ENCODE assay signal across 10 mouse cellular contexts in genomic region chr17:6960349-6960748, GRCm38 (mm10). TPM values are rescaled to one million over a fixed set of nuclear protein-coding genes. Genes with fewer than 3 reads are reported as not detected.
DNase-seq lines count a peak whose midpoint lies in the region; ATAC-seq and TF ChIP-seq lines count a peak whose summit lies in the region.
"Not testable (repeated sequence)": the region's sequence is repeated elsewhere in the genome, so short reads cannot be mapped to it uniquely, and the experiment has no call there.
"Had no signal": no experiment of that assay in that cellular context is flagged by ENCODE, and none has a peak within 500 bp of the region (broad histone marks: within the 10 kb centered on the region; RNA-seq: fewer than 3 reads in every experiment).

No protein-coding gene starts in this region.

- not testable (repeated sequence) for TF ChIP-seq CTCF in kidney, adult 2 months (conservative IDR thresholded peaks at IDR 0.05; ENCODE audit: insufficient read depth, insufficient read length, low read depth, low read length); liver, adult 2 months (IDR thresholded peaks at IDR 0.05; ENCODE audit: low read depth, low read length)

- ATAC-seq in forebrain, embryonic 16.5 days; neural tube, embryonic 14.5 days (ENCODE audit: low read depth): not testable (repeated sequence)

- peak overlapping the region; percentile 62 for H3K4me3 ChIP-seq in embryonic facial prominence, embryonic 10.5 days
- H3K4me3 ChIP-seq in forebrain, embryonic 16.5 days (replicated peaks; ENCODE audit: low read length), result peak overlapping the region; percentile 50
- peak overlapping the region; percentile 59 for H3K4me3 ChIP-seq in hindbrain, embryonic 10.5 days
- H3K4me3 ChIP-seq in kidney, adult 2 months (ENCODE audit: insufficient read depth, low read depth, low read length), result peak overlapping the region; percentile 14; the same call in 1 of the 2 replicates
- peak overlapping the region; percentile 67; the same call in 1 of the 2 replicates for H3K4me3 ChIP-seq in liver, adult 2 months (ENCODE audit: insufficient read depth, low read depth, low read length)
- peak overlapping the region; percentile 61 for H3K4me3 ChIP-seq in midbrain, embryonic 10.5 days
- H3K4me3 ChIP-seq in neural tube, embryonic 14.5 days (ENCODE audit: low read depth, low read length), result peak overlapping the region; percentile 36

- TF ChIP-seq POLR2A in kidney, adult 2 months (IDR thresholded peaks at IDR 0.05; ENCODE audit: low read depth, low read length); liver, adult 2 months (IDR thresholded peaks at IDR 0.05; ENCODE audit: extremely low read depth, insufficient read depth, low read length): not testable (repeated sequence)

- not testable (repeated sequence) for H3K4me1 ChIP-seq in embryonic facial prominence, embryonic 10.5 days; forebrain, embryonic 16.5 days (replicated peaks; ENCODE audit: control insufficient read depth, insufficient read depth, low read length); hindbrain, embryonic 10.5 days (replicated peaks); kidney, adult 2 months (ENCODE audit: control insufficient read depth, insufficient read depth, low read length); liver, adult 2 months (ENCODE audit: control insufficient read depth, insufficient read depth, low read length); midbrain, embryonic 10.5 days; neural tube, embryonic 14.5 days (ENCODE audit: control insufficient read depth, insufficient read depth, low read length)

- under 1% methylated on average over 12 of the region's 12 CpGs for WGBS in embryonic facial prominence, embryonic 10.5 days
- 1% methylated on average over 12 of the region's 12 CpGs for whole genome bisulfite sequencing in forebrain, embryonic 16.5 days
- 2% methylated on average over 12 of the region's 12 CpGs for whole genome bisulfite sequencing in hindbrain, embryonic 10.5 days
- under 1% methylated on average over 12 of the region's 12 CpGs for WGBS in kidney, adult 2 months
- WGBS in liver, adult 2 months, result under 1% methylated on average over 12 of the region's 12 CpGs
- 1% methylated on average over 12 of the region's 12 CpGs for WGBS in midbrain, embryonic 10.5 days
- under 1% methylated on average over 12 of the region's 12 CpGs for WGBS in neural tube, embryonic 14.5 days

- not testable (repeated sequence) for H3K9me3 ChIP-seq in embryonic facial prominence, embryonic 10.5 days; forebrain, embryonic 16.5 days (ENCODE audit: control insufficient read depth, low read length); hindbrain, embryonic 10.5 days; midbrain, embryonic 10.5 days (replicated peaks); neural tube, embryonic 14.5 days (ENCODE audit: control insufficient read depth, low read length)

- not testable (repeated sequence) for H3K27me3 ChIP-seq in embryonic facial prominence, embryonic 10.5 days (replicated peaks; ENCODE audit: low read depth, poor library complexity, severe bottlenecking); forebrain, embryonic 16.5 days (replicated peaks; ENCODE audit: control insufficient read depth, insufficient read depth, low read length); hindbrain, embryonic 10.5 days (ENCODE audit: insufficient read depth, poor library complexity, severe bottlenecking); kidney, adult 2 months (replicated peaks; ENCODE audit: control insufficient read depth, insufficient read depth, low read length); liver, adult 2 months (ENCODE audit: control insufficient read depth, insufficient read depth, low read length); midbrain, embryonic 10.5 days (ENCODE audit: low read depth, poor library complexity, severe bottlenecking); neural tube, embryonic 14.5 days (ENCODE audit: control insufficient read depth, insufficient read depth, low read length)

- not testable (repeated sequence) for DNase-seq in embryonic facial prominence, embryonic 10.5 days (ENCODE audit: low spot score); hindbrain, embryonic 10.5 days (ENCODE audit: low spot score); kidney, adult 2 months; midbrain, embryonic 10.5 days (ENCODE audit: low spot score)
- DNase-seq in liver, adult 2 months (ENCODE audit: extremely low read depth, low read depth, low spot score), result peak; percentile 27

- peak overlapping the region; percentile 47 for H3K4me2 ChIP-seq in forebrain, embryonic 16.5 days (ENCODE audit: low read length)
- H3K4me2 ChIP-seq in neural tube, embryonic 14.5 days (ENCODE audit: low read depth, low read length), result peak overlapping the region; percentile 39; the same call in 1 of the 2 replicates

- not testable (repeated sequence) for H3K27ac ChIP-seq in embryonic facial prominence, embryonic 10.5 days (replicated peaks); forebrain, embryonic 16.5 days (ENCODE audit: low read length); neural tube, embryonic 14.5 days (ENCODE audit: low read depth, low read length)
- peak overlapping the region; percentile 69 for H3K27ac ChIP-seq in hindbrain, embryonic 10.5 days
- peak overlapping the region; percentile 31; the same call in 1 of the 2 replicates for H3K27ac ChIP-seq in kidney, adult 2 months (ENCODE audit: insufficient read depth, low read depth, low read length)
- H3K27ac ChIP-seq in liver, adult 2 months (replicated peaks; ENCODE audit: insufficient read depth, low read depth, low read length), result peak overlapping the region; percentile 34; the same call in 1 of the 2 replicates
- H3K27ac ChIP-seq in midbrain, embryonic 10.5 days (replicated peaks), result peak overlapping the region; percentile 89

- not testable (repeated sequence) for H3K9ac ChIP-seq in forebrain, embryonic 16.5 days (replicated peaks; ENCODE audit: low read depth, low read length); liver, adult 2 months (ENCODE audit: low read depth, low read length); neural tube, embryonic 14.5 days (replicated peaks; ENCODE audit: low read depth, low read length)

- not testable (repeated sequence) for H3K79me2 ChIP-seq in liver, adult 2 months (ENCODE audit: control insufficient read depth, insufficient read depth, low read length)

- peaks cover 15% of the 10 kb centered on the region for H3K36me3 ChIP-seq in embryonic facial prominence, embryonic 10.5 days (replicated peaks)
- not testable (repeated sequence) for H3K36me3 ChIP-seq in forebrain, embryonic 16.5 days (ENCODE audit: control insufficient read depth, insufficient read depth); kidney, adult 2 months (ENCODE audit: control insufficient read depth, insufficient read depth, low read length); liver, adult 2 months (ENCODE audit: control insufficient read depth, insufficient read depth, low read length); neural tube, embryonic 14.5 days (ENCODE audit: control insufficient read depth, insufficient read depth, low read length)
- peaks cover 11% of the 10 kb centered on the region for H3K36me3 ChIP-seq in hindbrain, embryonic 10.5 days
- peaks cover 15% of the 10 kb centered on the region for H3K36me3 ChIP-seq in midbrain, embryonic 10.5 days

RNA-seq across cellular contexts. Expression of gene Tagap1, which starts 0.6 kb away (rescaled TPM):
- 52.4 and 53.7 TPM in 2 replicates for polyA plus RNA-seq in embryonic facial prominence, embryonic 10.5 days (2016; fragmentation: Nextera tagmentation; extraction: Ambion mirVana)
- 47.7 and 51.7 TPM in 2 replicates for polyA plus RNA-seq in forebrain, embryonic 16.5 days (2015; fragmentation: Nextera tagmentation; extraction: Ambion mirVana)
- 49.7 and 50.6 TPM in 2 replicates for polyA plus RNA-seq in hindbrain, embryonic 10.5 days (2016; fragmentation: Nextera tagmentation; extraction: Ambion mirVana)
- polyA plus RNA-seq in kidney, adult 2 months (2012; rRNA removed), result 19.7 and 20.5 TPM in 2 replicates
- 6.8 and 7.0 TPM in 2 replicates for total RNA-seq in liver, adult 2 months (2014; rRNA removed)
- 6.9 and 10.9 TPM in 2 replicates for polyA plus RNA-seq in liver, adult 2 months (2012; rRNA removed)
- 51.2 and 53.2 TPM in 2 replicates for polyA plus RNA-seq in midbrain, embryonic 10.5 days (2016; fragmentation: Nextera tagmentation; extraction: Ambion mirVana)
- polyA plus RNA-seq in neural tube, embryonic 14.5 days (2014; fragmentation: Nextera tagmentation; extraction: Ambion mirVana), result 64.9 and 75.2 TPM in 2 replicates

RNA-seq across cellular contexts. Expression of gene Rnaset2b, which starts 10.1 kb away (rescaled TPM):
- polyA plus RNA-seq in embryonic facial prominence, embryonic 10.5 days (2016; fragmentation: Nextera tagmentation; extraction: Ambion mirVana), result 120 and 126 TPM in 2 replicates
- polyA plus RNA-seq in forebrain, embryonic 16.5 days (2015; fragmentation: Nextera tagmentation; extraction: Ambion mirVana), result 83.1 and 87.9 TPM in 2 replicates
- polyA plus RNA-seq in hindbrain, embryonic 10.5 days (2016; fragmentation: Nextera tagmentation; extraction: Ambion mirVana), result 116 and 118 TPM in 2 replicates
- polyA plus RNA-seq in kidney, adult 2 months (2012; rRNA removed), result 352 and 496 TPM in 2 replicates
- 160 and 194 TPM in 2 replicates for total RNA-seq in liver, adult 2 months (2014; rRNA removed)
- 113 and 123 TPM in 2 replicates for polyA plus RNA-seq in liver, adult 2 months (2012; rRNA removed)
- polyA plus RNA-seq in midbrain, embryonic 10.5 days (2016; fragmentation: Nextera tagmentation; extraction: Ambion mirVana), result 128 TPM in 2 replicates
- 66.0 and 91.2 TPM in 2 replicates for polyA plus RNA-seq in neural tube, embryonic 14.5 days (2014; fragmentation: Nextera tagmentation; extraction: Ambion mirVana)

RNA-seq across cellular contexts. Expression of gene Rsph3b, which starts 11.9 kb away (rescaled TPM):
- polyA plus RNA-seq in embryonic facial prominence, embryonic 10.5 days (2016; fragmentation: Nextera tagmentation; extraction: Ambion mirVana), result 31.5 and 34.7 TPM in 2 replicates
- polyA plus RNA-seq in forebrain, embryonic 16.5 days (2015; fragmentation: Nextera tagmentation; extraction: Ambion mirVana), result 54.9 and 56.1 TPM in 2 replicates
- polyA plus RNA-seq in hindbrain, embryonic 10.5 days (2016; fragmentation: Nextera tagmentation; extraction: Ambion mirVana), result 36.4 and 43.4 TPM in 2 replicates
- 37.9 and 42.7 TPM in 2 replicates for polyA plus RNA-seq in kidney, adult 2 months (2012; rRNA removed)
- total RNA-seq in liver, adult 2 months (2014; rRNA removed), result 19.1 and 20.4 TPM in 2 replicates
- 17.0 and 20.5 TPM in 2 replicates for polyA plus RNA-seq in liver, adult 2 months (2012; rRNA removed)
- 41.6 and 42.6 TPM in 2 replicates for polyA plus RNA-seq in midbrain, embryonic 10.5 days (2016; fragmentation: Nextera tagmentation; extraction: Ambion mirVana)
- 57.8 and 63.5 TPM in 2 replicates for polyA plus RNA-seq in neural tube, embryonic 14.5 days (2014; fragmentation: Nextera tagmentation; extraction: Ambion mirVana)

RNA-seq across cellular contexts. Expression of gene Gm49721, which starts 18.4 kb away (rescaled TPM):
- 0.09 and 0.26 TPM in 2 replicates for polyA plus RNA-seq in embryonic facial prominence, embryonic 10.5 days (2016; fragmentation: Nextera tagmentation; extraction: Ambion mirVana)
- 0.25 and 0.31 TPM in 2 replicates for polyA plus RNA-seq in forebrain, embryonic 16.5 days (2015; fragmentation: Nextera tagmentation; extraction: Ambion mirVana)
- polyA plus RNA-seq in hindbrain, embryonic 10.5 days (2016; fragmentation: Nextera tagmentation; extraction: Ambion mirVana), result 0.17 and 0.22 TPM in 2 replicates
- 1.8 and 4.4 TPM in 2 replicates for polyA plus RNA-seq in kidney, adult 2 months (2012; rRNA removed)
- total RNA-seq in liver, adult 2 months (2014; rRNA removed), result 0.47 TPM in 1 of 2 replicates, not detected in the other
- polyA plus RNA-seq in liver, adult 2 months (2012; rRNA removed), result 0.17 TPM in 2 replicates
- polyA plus RNA-seq in midbrain, embryonic 10.5 days (2016; fragmentation: Nextera tagmentation; extraction: Ambion mirVana), result 0.10 and 0.32 TPM in 2 replicates
- 0.44 TPM in 1 of 2 replicates, not detected in the other for polyA plus RNA-seq in neural tube, embryonic 14.5 days (2014; fragmentation: Nextera tagmentation; extraction: Ambion mirVana)
- total RNA-seq: gastrocnemius, postnatal 10 days; heart, postnatal 36 days had no signal
- polyA plus RNA-seq: erythroblast, embryonic 14.5 days had no signal

Comparison
In these comparisons a context has a peak if more than half of its experiments do, and no peak if none do; other contexts are left out.
1. H3K4me3 ChIP-seq: peak in every context shown above with its lines; median percentile 67 in liver, adult 2 months; 62 in embryonic facial prominence, embryonic 10.5 days; 61 in midbrain, embryonic 10.5 days; 59 in hindbrain, embryonic 10.5 days; 50 in forebrain, embryonic 16.5 days; 36 in neural tube, embryonic 14.5 days; 14 in kidney, adult 2 months.